Mouse (Mus musculus) spleen, adult 2 months (tissue): Measurements from ENCODE around the gene Sspo. TPM values are rescaled to one million over a fixed set of nuclear protein-coding genes. Genes with fewer than 3 reads are reported as not detected.

ENCODE experiments used
- DNase-seq, 2 experiments: peaks; one replicate each; pipeline versions ENCODE4 v3.0.0 to v3.0.0-alpha.2; 2012 to 2021; ENCODE audit warnings: low spot score in 2 of 2, low read depth in 1 of 2
- H3K27ac ChIP-seq: fragments of 200-500 bp; 2 replicates; pipeline ENCODE4 v1.5.1; 2012; ENCODE audit warnings: low read length, inconsistent platforms; ENCODE audit not compliant: insufficient read depth
- H3K27me3 ChIP-seq: fragments of 200-500 bp; 2 replicates; pipeline ENCODE4 v1.6.1; 2012; ENCODE audit warnings: mild to moderate bottlenecking, moderate library complexity, low read length, inconsistent platforms; ENCODE audit not compliant: control insufficient read depth, insufficient read depth
- H3K36me3 ChIP-seq: fragments of 200-500 bp; 2 replicates; pipeline ENCODE4 v1.6.1; 2012; ENCODE audit warnings: mild to moderate bottlenecking, low read length, inconsistent platforms; ENCODE audit not compliant: control insufficient read depth, insufficient read depth
- H3K4me1 ChIP-seq: fragments of 200-500 bp; 2 replicates; pipeline ENCODE4 v1.6.1; 2011; ENCODE audit warnings: inconsistent platforms; ENCODE audit not compliant: control insufficient read depth, insufficient read depth, insufficient read length
- H3K4me3 ChIP-seq: fragments of 200-500 bp; 2 replicates; pipeline ENCODE4 v1.5.1; 2011; ENCODE audit warnings: mild to moderate bottlenecking, inconsistent platforms; ENCODE audit not compliant: insufficient read depth, insufficient read length; ENCODE audit errors: extremely low read depth
- CTCF ChIP-seq: fragments of 200-500 bp; IDR thresholded peaks from 2 replicates; pipeline ENCODE4 v1.5.1; 2011; ENCODE audit warnings: mild to moderate bottlenecking, inconsistent platforms; ENCODE audit not compliant: insufficient read depth, insufficient read length, insufficient replicate concordance; ENCODE audit errors: extremely low read depth
- POLR2A ChIP-seq: fragments of 200-500 bp; IDR thresholded peaks from 2 replicates; pipeline ENCODE4 v1.6.1; 2011; ENCODE audit warnings: low read depth, low read length, inconsistent platforms
- WGBS: fragments of 180-500 bp; shearing (Covaris S2); methylation state at CpG from one replicate; pipeline ENCODE4 v1.1.7; 2018; 5-methylcytosine and 5-hydroxymethylcytosine counted together
- polyA plus RNA-seq: library from polyadenylated mRNA; depleted of rRNA; stranded (reverse); fragments of >200 nt; gene quantifications from 2 replicates; pipeline ENCODE4 v1.2.3, GENCODE M21; 2012; rRNA removed

The Sspo gene
- polyA plus RNA-seq: 2.9 and 4.2 TPM in 2 replicates

GRCm38 (mm10) chr6:48447929-48448328 is at the start of gene Sspo:
TSS of gene Sspo (plus strand) at chr6:48448229.
- no peak for DNase-seq
- Histone ChIP-seq H3K4me1 (peaks cover 5% of the 10 kb centered on the region; the same call in 1 of the 2 replicates), H3K27ac (no peak within 1 kb of the TSS), H3K27me3 (no peaks in the 10 kb centered on the region; the same call in 1 of the 2 replicates), H3K36me3 (no peaks in the 10 kb centered on the region), H3K4me3 (no peak within 1 kb of the TSS)
- WGBS: 97% methylated on average over 1 of the region's 1 CpGs
- no peak for TF ChIP-seq CTCF
- no peak for TF ChIP-seq POLR2A

- peaks cover 3% of the 10 kb centered on the region; the same call in 1 of the 2 replicates for H3K36me3 ChIP-seq
- no peak for DNase-seq
- H3K27me3 ChIP-seq: no peaks in the 10 kb centered on the region
- TF ChIP-seq CTCF: no peak
- TF ChIP-seq POLR2A: no peak
- 95% methylated on average over 5 of the region's 5 CpGs for WGBS
- peaks cover 3% of the 10 kb centered on the region; the same call in 1 of the 2 replicates for H3K4me1 ChIP-seq
- H3K4me3 ChIP-seq: no peak overlapping the region
- no peak overlapping the region for H3K27ac ChIP-seq
These were observed 48.1 kb upstream of the Sspo start for GRCm38 (mm10) chr6:48399906-48400305.

- Histone ChIP-seq H3K36me3 (peaks cover 13% of the 10 kb centered on the region; the same call in 1 of the 2 replicates), H3K4me1 (no peaks in the 10 kb centered on the region), H3K27me3 (no peaks in the 10 kb centered on the region), H3K4me3 (no peak overlapping the region), H3K27ac (no peak overlapping the region)
- DNase-seq: no peak
- TF ChIP-seq POLR2A (no peak), CTCF (no peak)
- WGBS: 90% methylated on average over 5 of the region's 5 CpGs
These were observed 44.0 kb upstream of the Sspo start for GRCm38 (mm10) chr6:48404071-48404470.

GRCm38 (mm10) chr6:48409726-48410343 is 38.2 kb upstream of the Sspo start:
- WGBS: 88% methylated on average over 4 of the region's 4 CpGs
- TF ChIP-seq POLR2A: no peak
- no peak for TF ChIP-seq CTCF
- DNase-seq: no peak
- Histone ChIP-seq H3K4me1 (no peaks in the 10 kb centered on the region), H3K4me3 (no peak overlapping the region), H3K27ac (no peak overlapping the region), H3K36me3 (peaks cover 23% of the 10 kb centered on the region; the same call in 1 of the 2 replicates), H3K27me3 (no peaks in the 10 kb centered on the region)

- Histone ChIP-seq H3K27ac (no peak overlapping the region), H3K4me3 (no peak overlapping the region), H3K27me3 (no peaks in the 10 kb centered on the region), H3K4me1 (no peaks in the 10 kb centered on the region), H3K36me3 (peaks cover 28% of the 10 kb centered on the region)
- DNase-seq: no peak
- WGBS: 82% methylated on average over 3 of the region's 3 CpGs
- no peak for TF ChIP-seq CTCF
- no peak for TF ChIP-seq POLR2A
These were observed 37.5 kb upstream of the Sspo start for GRCm38 (mm10) chr6:48410551-48410950.

GRCm38 (mm10) chr6:48411193-48412092 is 36.6 kb upstream of the Sspo start:
- H3K4me3 ChIP-seq: no peak overlapping the region
- TF ChIP-seq CTCF (no peak), POLR2A (no peak)
- no peak overlapping the region for H3K27ac ChIP-seq
- DNase-seq: no peak
- 92% methylated on average over 6 of the region's 6 CpGs for WGBS
- no peaks in the 10 kb centered on the region for H3K27me3 ChIP-seq
- no peaks in the 10 kb centered on the region for H3K4me1 ChIP-seq
- peaks cover 31% of the 10 kb centered on the region for H3K36me3 ChIP-seq
